Mouse (Mus musculus): Measurements from ENCODE around the gene Tbc1d25.

Gene Tbc1d25

DNA sequence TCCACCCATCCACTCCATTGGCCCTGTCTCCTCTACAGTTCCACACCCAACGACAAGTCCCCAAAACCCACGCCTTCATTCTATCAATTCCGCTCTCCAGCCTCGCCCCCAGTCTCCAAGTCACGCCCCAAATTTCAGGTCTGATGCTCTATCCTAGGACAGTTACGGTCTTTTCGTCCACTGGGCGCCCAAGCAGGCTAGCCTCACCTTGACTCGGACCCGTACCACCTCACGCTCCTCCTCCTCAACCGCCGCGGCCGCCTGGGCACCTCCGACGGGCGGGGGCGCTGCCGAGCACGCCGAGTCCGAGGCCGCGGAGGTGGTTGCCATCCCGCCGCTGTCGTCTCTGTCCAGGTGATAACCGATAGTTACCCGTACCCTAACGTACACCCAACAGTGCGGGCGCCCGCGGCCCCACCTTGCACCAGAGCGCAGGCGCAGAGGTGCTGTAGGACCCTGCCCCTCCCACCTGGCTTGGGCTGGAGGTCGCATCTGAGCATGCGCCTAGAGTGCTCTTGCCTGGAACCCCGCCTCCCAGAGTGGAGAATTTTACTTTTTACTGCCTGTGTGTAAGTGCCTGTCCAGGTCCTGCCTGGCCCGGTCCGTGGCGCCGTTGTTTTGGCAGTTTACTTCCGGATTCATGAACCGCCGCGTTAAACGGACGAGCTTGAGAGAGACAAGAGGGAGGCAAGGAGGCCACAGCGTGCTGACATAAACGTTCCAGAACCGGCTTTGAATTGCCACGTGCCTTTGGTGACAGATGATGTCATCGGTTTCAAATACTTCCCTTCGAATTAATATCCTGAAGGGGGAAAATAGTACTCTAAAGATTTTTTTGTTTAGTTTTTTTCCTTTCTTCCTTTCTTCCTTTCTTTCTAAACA, at the start of gene Tbc1d25:
Tbc1d25 (minus strand) TSS at position 678 of the 882 bp plus-strand sequence.
- peak; percentile 78 for DNase-seq (ENCODE audit: low read depth, low spot score)

DNA sequence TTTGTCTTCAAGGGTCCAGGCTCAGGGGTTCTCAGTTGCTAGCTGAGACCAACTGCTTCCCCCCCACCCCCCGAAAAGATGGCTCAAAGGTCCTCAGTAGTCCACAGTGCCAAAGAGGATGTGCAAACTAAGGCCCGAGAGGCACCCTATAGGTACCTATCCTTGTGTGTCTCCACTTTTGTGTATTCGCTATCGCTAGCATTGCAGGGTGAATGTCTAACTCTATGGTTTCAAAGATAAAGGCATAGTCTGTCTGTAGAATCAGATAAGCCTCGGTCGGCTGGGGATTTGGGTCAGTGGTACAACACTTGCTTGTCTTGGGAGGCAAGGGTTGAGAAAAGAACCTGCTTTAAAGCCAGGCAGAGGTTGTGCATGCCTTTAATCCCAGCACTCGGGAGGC, 47.5 kb upstream of the Tbc1d25 start:
- DNase-seq (ENCODE audit: low read depth, low spot score), result no peak

DNA sequence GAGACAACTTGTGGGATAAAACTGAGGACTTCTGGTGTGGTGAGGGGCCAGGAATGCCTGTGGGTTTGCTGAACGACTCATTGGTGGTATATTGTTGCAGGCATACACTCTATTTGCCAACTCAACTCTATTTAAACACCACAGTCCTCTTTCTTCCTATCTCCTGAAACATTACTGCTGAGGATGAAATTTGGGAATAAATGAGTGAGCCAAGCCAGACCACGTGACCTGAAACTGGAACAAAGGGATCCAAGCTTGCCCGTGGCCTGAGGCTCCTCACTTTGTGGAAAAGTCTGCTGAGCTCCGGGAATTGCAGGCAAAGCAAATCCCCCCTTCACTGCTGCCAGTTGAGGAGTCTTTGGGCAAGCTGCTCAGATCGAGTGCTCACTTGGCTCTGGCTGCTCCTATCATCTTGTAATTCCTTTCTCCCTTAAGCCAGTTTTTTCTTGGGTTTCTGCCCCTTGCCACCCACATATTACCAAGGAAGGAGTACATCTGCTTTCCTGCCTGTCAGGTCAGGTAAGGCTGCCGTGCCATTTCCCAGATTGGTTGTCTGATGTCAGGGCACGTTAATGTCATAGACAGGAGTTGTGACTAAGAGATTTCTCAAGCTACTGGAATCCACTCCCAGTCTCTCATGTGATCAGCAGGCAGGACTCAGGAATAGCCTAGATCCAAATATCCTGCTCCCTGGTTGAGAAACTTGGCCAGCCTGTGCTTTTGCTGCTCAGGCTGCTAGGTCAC, 46.9 kb upstream of the Tbc1d25 start:
- no peak for DNase-seq (ENCODE audit: low read depth, low spot score)

DNA sequence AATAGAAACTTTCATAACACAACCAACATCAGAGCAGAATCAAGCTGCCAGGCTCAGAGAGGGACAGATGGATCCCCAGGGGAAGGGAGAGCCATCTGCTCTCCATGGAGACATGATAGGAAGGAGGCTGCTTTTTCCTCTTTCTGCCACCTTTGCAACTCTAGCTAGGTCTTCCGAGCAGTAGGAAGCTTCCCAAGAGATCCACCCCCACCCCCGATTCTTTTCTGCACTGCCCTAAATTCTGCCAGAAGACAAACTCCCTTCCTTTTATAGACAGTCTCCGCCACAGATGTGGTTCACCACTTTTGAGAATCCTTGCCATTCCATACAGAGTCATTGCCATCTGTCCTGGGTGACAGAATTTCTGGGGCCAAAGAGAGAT, 46.3 kb upstream of the Tbc1d25 start:
- no peak for DNase-seq (ENCODE audit: low read depth, low spot score)

DNA sequence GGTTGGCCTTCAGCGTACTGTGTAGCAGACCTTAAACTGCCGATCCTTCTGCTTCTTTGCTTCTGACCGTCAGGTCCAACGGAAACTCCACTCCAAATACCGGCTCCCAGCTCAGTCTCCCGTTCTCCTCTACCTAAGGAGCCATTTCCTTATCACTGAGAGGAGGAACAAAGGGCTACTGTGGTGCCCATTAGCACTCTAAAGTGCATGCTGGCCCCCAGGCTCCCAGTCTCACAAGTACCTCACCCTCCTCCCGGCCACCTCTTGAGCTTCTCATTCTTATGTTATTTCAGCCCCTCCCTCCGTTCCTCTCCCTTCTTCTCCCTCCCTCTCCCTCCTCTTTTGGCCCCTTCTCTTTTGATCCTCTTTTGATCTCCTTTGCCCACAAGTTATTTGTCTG, 43.7 kb upstream of the Tbc1d25 start:
- no peak for DNase-seq (ENCODE audit: low read depth, low spot score)

DNA sequence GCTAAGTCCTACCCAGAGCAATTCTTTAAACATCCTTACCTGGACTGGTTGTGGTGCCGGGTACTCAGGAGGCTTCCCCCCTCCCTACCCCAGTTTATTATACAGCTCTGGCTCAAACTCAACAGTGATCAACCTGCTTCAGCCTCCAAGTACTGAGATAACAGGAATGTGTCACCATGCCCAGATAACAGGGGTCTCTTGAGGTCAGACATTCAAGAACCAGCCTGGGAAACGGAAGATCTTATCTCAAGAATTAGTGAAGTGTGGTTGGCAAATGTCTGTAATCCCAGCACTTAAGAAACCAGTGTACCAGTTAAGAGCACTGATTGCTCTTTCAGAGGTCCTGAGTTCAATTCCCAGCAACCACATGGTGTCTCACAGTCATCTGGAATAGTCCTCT, 42.1 kb upstream of the Tbc1d25 start:
- DNase-seq (ENCODE audit: low read depth, low spot score), result no peak

DNA sequence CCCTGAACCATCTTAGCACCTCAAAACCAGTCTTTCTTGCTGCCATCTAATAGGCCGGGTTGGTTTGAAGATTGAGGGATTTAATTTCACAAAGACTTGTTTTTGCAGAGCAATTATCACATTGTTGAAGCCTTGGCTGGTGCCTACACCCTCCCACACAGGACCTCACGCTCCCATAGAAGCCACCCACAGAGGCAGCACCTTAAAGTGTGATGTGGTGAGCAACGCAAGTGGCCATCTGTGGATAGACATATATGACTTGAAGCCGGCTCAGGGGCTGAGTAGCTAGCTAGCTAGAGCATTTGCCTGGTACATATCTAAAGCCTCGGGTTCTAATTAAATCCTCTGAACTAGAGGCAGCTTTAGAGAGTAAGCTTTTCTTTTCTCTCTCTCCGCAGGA, 41.4 kb upstream of the Tbc1d25 start:
- DNase-seq (ENCODE audit: low read depth, low spot score), result no peak

DNA sequence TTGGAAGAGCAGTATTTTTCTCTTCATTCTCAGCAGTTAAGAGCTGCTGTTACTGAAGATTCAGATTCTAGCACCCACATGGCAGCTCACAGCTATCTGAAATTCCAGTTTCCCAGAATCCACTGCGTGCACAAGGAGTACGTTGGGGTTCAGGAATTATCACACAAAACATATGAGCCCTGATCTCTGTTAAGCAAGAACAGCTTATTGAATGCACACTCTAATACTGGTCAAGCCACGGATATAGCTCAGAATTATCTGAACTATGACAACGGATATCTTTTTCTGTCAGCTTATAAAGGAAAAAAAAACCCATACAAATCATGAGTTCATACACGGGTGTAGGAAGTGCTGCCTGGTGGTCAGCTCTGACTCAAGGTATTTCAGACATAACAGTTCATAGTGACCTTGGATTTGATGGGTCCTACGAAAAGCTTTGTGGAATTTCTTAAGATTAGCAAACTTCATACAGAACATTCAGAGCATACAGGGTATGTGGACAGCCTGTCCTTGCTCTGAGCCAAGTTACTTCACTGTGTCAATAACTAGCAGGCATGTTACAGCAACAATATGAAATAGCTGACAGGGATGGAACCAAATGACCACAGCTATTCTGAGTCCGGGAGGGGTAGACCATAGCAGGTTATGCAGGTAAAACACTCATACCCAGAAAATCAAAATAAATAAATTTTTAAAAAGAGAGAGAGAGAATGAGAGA, 35.7 kb upstream of the Tbc1d25 start:
- DNase-seq (ENCODE audit: low read depth, low spot score), result no peak

DNA sequence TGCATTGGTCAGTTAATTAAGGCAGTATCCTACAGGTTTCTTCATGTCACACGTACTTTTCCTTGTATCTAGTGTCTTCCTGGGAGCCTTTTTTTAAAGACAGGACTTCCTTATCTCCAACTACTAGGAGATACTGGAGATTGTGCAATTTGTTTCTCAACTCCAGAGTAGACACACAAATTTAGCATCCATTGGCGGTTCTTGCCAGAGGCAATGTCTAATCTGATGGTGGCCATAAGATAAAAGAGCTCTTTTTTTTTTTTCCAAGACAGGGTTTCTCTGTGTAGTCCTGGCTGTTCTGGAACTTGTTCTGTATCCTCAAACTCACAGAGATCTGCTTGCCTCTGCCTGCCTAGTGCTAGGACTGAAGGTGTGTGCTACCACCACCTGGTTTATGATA, 33.7 kb upstream of the Tbc1d25 start:
- no peak for DNase-seq (ENCODE audit: low read depth, low spot score)

DNA sequence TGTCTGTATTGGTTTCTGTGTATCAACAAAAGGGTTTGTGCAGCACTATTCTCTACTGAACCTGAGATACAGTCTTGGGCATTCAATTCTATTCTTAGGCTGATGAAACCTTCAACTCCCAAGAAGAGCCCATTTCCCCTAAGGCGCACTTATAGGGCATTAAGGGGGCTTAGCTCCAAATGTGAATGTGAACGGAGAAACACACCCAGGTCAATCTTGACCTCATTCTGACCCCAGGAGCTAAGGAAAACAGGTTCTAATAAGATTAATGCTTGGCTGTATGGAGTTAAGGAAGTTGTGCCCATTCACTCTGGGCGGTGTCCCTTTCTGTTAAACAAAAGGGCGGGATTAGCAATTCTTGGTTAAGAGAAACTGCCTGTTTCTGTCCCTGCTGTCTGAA, 31.2 kb upstream of the Tbc1d25 start:
- no peak for DNase-seq (ENCODE audit: low read depth, low spot score)

DNA sequence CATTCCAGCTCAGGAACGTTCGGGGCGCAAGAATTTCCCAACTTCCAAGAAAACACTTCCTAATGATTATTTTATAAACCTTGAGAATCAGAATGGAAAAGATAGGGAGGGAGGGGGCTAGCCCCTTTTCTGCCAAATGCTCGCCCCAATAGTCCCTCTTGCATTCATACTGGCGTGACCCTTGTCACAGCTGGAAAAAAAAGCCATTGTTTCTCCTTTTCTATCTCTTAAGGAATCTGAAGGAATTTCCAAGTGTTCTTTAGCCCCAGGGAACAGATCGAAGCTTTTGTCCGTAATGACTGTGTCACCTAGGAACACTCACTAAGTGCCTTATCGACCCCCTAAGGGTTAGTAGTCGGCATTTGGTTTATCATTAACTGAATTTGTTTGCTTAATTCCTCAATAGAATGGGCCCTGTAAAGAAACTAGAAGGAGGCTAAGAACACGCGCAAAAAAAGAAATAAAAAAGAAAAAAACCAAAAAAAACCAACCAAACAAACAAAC, 30.8 kb upstream of the Tbc1d25 start:
- no peak for DNase-seq (ENCODE audit: low read depth, low spot score)

DNA sequence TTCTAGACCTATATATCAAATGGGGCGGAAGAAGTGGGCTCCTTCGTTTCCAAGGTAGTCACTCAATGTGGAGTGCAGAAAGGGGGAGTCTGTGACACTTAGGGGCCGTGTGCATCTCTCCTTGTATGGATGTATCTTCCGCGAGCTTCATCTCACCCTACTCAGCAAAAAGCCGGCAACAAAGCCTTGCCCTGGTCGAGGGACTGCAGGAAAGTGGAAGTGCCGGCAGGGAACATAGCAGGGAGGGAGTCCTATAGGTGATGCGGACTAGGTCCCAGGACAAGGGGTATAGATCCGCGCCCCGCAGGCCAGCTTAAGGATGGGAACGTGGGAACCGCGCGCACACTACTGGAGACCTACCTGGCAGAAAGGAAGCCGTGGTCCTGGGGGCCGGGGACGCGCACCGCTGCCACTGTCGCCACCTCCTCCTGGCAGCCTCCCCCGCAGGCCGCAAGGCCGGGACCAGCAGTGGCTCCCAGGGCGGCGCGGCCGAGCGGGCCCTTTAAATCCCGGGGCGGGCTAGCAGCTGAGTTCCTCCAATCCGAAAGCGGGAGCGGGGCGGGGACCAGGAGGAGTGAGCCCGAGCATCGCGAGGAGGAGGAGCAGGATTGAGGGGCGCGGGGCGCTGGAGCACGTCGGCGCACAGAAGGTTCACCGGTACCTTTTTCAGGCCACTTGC, 30.2 kb upstream of the Tbc1d25 start, which contains the start of gene Porcn:
Porcn (minus strand) TSS at position 511 of the 679 bp plus-strand sequence.
- DNase-seq (ENCODE audit: low read depth, low spot score), result peak; percentile 65

DNA sequence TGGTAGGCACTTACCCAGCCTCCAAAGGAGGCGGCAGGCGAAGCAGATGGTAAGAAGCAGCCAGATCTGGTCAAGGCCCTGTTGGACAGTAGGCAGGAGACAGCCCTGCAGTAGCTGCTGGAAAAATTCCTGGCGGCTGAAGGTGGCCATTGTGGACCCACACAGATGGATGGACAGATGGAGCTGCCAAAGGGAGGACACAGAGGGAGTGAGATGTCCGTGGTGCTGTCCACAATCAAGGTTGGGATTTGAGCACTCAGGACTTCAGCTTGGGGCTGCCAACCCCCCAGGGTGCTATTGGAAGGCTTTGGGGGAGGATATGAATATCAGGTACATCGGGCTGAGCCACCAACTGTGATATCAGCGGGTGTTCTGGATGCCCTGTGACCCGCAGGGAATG, 29.6 kb upstream of the Tbc1d25 start:
- no peak for DNase-seq (ENCODE audit: low read depth, low spot score)

DNA sequence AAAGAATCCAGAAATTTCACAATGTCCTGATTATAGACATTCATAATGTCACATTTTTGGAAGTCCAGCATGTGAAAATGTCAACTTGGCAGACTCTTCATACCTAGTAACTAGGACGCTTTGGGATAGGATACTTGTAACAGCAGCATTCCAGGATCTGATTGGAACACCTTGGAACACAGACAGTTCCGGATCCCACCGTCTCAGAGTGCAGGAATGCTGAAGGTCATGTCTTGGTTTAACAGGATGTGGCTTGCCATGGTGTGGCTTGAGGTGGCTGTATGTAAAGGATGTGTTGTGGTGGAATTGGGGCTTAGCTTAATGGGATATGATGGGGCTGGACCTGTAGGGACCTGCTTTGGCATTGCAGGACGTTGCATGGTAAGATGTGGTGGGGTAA, 29.1 kb upstream of the Tbc1d25 start:
- DNase-seq (ENCODE audit: low read depth, low spot score), result no peak

DNA sequence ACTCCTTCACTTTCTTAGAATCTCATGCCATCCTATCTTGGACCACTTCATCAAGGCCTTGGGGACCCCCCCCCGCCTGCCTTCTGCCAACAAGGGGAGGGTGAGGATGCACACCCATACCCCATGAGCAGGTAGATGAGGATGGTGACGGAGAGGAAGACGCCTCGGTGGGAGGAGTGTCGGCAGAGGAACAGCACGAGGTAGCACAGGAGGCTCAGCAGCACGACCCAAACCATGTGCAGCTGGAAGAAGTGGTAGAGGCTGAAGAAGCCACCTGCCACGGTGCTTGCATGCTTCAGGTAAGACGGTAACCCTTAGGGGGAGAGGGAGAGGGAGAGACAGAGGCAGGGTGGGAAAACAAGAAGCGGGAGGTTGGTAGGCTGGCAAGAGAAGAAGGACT, 28.1 kb upstream of the Tbc1d25 start:
- DNase-seq (ENCODE audit: low read depth, low spot score), result no peak

DNA sequence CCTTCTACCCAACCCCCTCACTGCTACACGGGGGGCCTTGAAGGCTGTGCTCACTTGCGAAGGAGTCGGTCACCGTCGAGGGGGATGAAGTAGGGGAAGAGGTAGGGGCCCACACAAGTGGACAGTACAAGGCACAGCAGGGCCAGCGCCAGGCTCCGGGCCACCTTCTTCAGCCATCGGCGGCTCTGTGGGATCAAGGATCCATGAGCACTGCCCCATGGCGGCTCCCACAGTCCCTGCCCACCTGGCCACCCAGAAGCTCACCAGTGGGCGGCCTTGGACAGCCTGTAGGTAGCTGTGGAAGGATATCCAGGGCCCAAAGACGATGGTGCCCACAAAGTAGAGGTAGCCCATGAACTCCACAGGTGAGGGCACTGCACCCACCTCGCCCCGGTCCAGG, 27.1 kb upstream of the Tbc1d25 start:
- DNase-seq (ENCODE audit: low read depth, low spot score), result no peak

DNA sequence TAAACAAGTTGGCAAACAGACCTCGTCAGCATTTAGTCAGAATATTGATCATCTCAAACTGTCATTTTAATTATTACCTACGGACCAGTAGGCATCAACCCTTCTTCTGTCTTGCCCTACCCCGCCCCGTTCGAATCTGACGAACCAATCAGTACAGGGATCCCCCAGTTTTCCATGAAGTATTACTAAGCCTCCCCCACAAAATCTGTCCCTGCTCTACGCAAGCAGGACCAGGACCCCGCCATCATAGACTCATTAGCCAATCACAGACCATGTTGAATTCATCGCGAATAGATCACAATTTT, 17.4 kb upstream of the Tbc1d25 start, which contains the start of gene Ebp:
Ebp (minus strand) TSS at position 94 of the 305 bp plus-strand sequence.
- no peak for DNase-seq (ENCODE audit: low read depth, low spot score)

DNA sequence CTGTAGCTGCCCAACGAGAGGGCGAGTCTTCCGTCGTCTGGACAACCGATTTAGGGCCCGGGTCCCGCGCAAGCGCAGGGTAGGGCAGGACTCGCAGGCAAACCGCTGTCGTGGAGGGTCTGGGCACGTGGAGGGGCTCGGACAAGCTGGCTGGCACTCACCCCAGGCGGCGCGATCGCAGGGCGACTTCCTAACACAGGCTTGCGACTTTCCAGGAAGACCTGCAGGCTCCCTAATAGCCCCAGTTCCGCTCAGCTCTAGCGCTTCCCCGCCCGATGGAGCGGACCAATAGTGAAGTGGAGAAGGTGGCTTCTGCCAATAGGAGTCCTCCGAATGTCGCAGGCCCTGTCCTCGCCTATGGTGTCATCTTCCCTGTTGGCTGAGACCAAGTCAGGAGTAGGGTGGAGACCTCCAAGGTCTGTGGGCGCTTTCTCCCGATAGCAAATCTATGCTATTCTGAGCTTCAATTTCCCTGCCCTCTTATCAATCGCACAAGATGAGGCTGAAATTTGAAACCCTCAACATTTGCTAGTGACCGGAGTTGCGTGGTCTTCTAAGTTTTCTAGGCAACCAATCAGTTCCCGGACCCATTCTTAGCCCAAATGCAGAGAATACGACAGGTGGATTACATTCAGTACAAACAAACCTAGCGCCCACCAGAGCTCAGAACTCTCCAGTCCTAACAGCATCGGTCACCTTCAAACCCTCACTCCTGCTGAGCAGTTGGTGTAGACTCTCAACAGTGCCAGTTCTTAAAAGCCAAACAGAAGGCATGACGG, 16.8 kb upstream of the Tbc1d25 start:
- DNase-seq (ENCODE audit: low read depth, low spot score), result peak; percentile 73

DNA sequence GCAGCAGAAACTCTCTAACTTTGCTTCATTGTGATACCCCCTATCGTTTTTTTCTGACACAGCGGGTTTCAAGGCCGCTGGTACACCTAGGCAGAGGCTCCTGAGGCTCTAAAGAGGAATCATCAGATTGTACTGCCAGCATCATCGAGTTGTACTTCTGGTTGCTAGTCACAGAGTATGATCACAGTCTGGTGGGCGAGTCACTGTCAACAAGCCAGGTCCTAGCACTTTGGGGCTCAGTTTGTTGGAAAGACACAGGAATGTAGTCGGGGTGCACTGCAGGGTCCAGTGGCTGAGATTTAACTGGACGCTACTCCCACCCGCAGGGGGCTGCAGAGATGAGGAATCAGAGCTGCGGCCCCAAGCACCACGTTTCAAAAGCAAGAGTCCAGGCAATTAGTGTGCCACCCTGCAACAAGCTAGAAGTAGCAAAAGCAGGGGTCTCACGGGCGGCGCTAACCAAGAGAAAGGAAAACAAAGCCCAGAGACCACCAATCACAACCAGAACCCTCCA, 16.2 kb upstream of the Tbc1d25 start:
- DNase-seq (ENCODE audit: low read depth, low spot score), result no peak

DNA sequence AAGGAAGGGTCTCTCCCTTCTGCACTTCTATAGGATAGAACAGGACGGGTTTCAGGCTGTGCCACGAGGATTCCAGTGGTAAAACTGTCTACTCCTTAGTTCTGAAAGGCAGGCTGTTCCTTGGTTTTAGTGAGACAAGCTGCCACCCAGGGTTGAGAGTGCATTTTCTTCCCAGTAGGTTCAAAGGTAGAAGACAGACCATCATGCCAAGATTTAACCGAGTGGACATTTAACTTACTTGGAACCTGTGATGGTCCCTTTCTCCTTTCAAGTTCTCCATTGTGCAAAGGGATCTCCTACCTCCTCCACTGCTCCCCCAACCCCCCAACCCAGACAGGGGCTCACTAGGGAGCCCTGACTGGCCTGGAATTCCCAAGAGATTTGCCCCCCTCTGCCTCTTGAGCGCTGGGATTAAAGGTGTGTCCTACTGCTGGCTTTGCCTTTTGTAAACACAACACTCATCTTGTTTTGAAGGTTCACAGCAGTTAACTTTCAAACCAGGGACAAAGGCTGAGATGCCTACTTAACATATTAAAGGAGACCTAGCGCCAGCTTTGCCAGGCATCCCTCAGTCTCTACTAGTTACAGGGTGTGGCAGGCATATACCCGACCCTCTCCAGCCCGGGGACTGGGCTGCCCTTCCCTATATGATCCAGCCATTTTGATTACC, 7.0 kb upstream of the Tbc1d25 start:
- DNase-seq (ENCODE audit: low read depth, low spot score), result no peak
